Mouse (Mus musculus): Measurements from ENCODE around the gene Gm13287. TPM values are rescaled to one million over a fixed set of nuclear protein-coding genes. Genes with fewer than 3 reads are reported as not detected.
"Not testable (repeated sequence)": the region's sequence is repeated elsewhere in the genome, so short reads cannot be mapped to it uniquely, and the experiment has no call there.

The Gm13287 gene
- polyA plus RNA-seq, 1 experiment from 2014 or later: not detected

DNA sequence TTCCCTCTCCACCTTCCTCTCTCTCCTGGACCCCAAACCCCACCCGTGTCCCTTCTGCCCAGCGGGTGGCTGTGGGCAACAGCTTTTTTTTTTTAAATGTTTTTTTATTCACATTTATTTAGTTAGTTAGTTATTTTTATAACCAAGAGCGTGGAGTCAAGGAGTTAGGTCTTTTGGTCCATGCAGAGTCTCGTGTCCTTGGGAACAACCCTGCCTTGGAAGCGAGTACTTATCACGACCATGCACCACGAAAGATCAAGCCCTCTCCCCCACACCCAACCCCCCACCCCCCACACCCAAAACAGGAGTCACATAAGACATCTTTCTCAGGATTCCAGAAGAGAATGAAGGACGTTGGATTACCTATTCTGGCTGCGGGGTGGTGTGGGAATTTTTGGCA lies 40.7 kb upstream of the Gm13287 start:
- H3K9ac ChIP-seq (ENCODE audit: low read depth, low read length); H3K27me3 ChIP-seq (ENCODE audit: control insufficient read depth, insufficient read depth, low read depth, low read length); H3K4me3 ChIP-seq (ENCODE audit: low read depth, low read length); H3K4me1 ChIP-seq (ENCODE audit: control insufficient read depth, low read depth, low read length); H3K27ac ChIP-seq (ENCODE audit: low read length); H3K36me3 ChIP-seq (ENCODE audit: control insufficient read depth, insufficient read depth); H3K9me3 ChIP-seq (replicated peaks; ENCODE audit: control insufficient read depth, low read length); ATAC-seq (ENCODE audit: low read depth): not testable (repeated sequence)
- WGBS (ENCODE audit: insufficient replicate concordance): 40% methylated on average over 8 of the region's 9 CpGs
- peak overlapping the region; percentile 42; the same call in 1 of the 2 replicates for H3K4me2 ChIP-seq (ENCODE audit: low read depth, low read length)

DNA sequence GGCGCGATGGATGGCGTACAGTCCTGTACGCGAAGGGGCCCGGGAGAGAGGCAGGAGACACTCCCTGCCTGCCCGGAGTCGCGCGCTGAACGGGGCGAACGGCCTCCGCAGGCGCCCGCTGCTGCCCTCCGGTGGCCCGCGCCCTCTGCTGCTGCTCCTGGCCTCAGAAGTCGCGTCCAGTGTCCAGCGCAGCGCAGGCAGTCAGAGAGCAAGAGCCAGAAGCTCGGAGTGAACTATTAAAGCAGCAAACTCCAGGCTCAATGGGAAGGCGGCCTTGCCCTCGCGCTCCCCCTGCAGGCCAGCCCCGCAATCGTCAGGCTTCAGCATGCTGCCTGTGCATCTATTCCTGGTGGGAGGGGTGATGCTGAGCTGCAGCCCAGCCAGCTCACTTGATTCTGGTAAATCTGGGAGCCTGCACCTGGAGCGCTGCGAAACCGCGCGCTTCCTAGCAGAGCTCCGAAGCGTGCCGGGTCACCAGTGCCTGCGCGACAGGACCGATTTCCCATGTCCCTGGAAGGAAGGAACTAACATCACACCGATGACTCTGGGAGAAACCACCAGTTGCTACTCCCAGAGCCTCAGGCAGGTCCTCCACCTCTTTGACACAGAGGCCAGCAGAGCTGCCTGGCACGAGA lies 39.6 kb upstream of the Gm13287 start:
- WGBS (ENCODE audit: insufficient replicate concordance): 3% methylated on average over 27 of the region's 42 CpGs
- H3K4me1 ChIP-seq (ENCODE audit: control insufficient read depth, low read depth, low read length): not testable (repeated sequence)

GRCm38 (mm10) chr4:88773534-88773933 lies 29.5 kb upstream of the Gm13287 start, which contains the start of gene Gm13290:
Gene Gm13290 (plus strand): TSS chr4:88773834.
- H3K4me2 ChIP-seq (ENCODE audit: low read depth, low read length); H3K9me3 ChIP-seq (replicated peaks; ENCODE audit: control insufficient read depth, low read length); H3K4me3 ChIP-seq (ENCODE audit: low read depth, low read length); H3K9ac ChIP-seq (ENCODE audit: low read depth, low read length); H3K4me1 ChIP-seq (ENCODE audit: control insufficient read depth, low read depth, low read length); ATAC-seq (ENCODE audit: low read depth); H3K27me3 ChIP-seq (ENCODE audit: control insufficient read depth, insufficient read depth, low read depth, low read length); H3K36me3 ChIP-seq (ENCODE audit: control insufficient read depth, insufficient read depth); H3K27ac ChIP-seq (ENCODE audit: low read length): not testable (repeated sequence)
- no CpG with 5 or more reads among the region's 32 CpGs for WGBS (ENCODE audit: insufficient replicate concordance)

More for the DNA sequence above, 39.6 kb upstream of the Gm13287 start:
- H3K27ac ChIP-seq (ENCODE audit: low read length); H3K36me3 ChIP-seq (ENCODE audit: control insufficient read depth, insufficient read depth); H3K9me3 ChIP-seq (replicated peaks; ENCODE audit: control insufficient read depth, low read length); H3K9ac ChIP-seq (ENCODE audit: low read depth, low read length); H3K27me3 ChIP-seq (ENCODE audit: control insufficient read depth, insufficient read depth, low read depth, low read length); ATAC-seq (ENCODE audit: low read depth): not testable (repeated sequence)
- Histone ChIP-seq H3K4me2 (ENCODE audit: low read depth, low read length) (peak overlapping the region; percentile 52), H3K4me3 (ENCODE audit: low read depth, low read length) (peak overlapping the region; percentile 45; the same call in 1 of the 2 replicates)

DNA sequence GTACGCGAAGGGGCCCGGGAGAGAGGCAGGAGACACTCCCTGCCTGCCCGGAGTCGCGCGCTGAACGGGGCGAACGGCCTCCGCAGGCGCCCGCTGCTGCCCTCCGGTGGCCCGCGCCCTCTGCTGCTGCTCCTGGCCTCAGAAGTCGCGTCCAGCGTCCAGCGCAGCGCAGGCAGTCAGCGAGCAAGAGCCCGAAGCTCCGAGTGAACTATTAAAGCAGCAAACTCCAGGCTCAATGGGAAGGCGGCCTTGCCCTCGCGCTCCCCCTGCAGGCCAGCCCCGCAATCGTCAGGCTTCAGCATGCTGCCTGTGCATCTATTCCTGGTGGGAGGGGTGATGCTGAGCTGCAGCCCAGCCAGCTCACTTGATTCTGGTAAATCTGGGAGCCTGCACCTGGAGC lies 26.4 kb upstream of the Gm13287 start, which contains the start of gene Gm13289:
TSS of gene Gm13289 (plus strand) at position 301 of the 400 bp plus-strand sequence.
- not testable (repeated sequence) for H3K4me3 ChIP-seq (ENCODE audit: low read depth, low read length); H3K4me2 ChIP-seq (ENCODE audit: low read depth, low read length); H3K36me3 ChIP-seq (ENCODE audit: control insufficient read depth, insufficient read depth); H3K9ac ChIP-seq (ENCODE audit: low read depth, low read length); ATAC-seq (ENCODE audit: low read depth); H3K9me3 ChIP-seq (replicated peaks; ENCODE audit: control insufficient read depth, low read length); H3K27me3 ChIP-seq (ENCODE audit: control insufficient read depth, insufficient read depth, low read depth, low read length); H3K27ac ChIP-seq (ENCODE audit: low read length); H3K4me1 ChIP-seq (ENCODE audit: control insufficient read depth, low read depth, low read length)
- WGBS (ENCODE audit: insufficient replicate concordance): no CpG with 5 or more reads among the region's 29 CpGs

GRCm38 (mm10) chr4:88779550-88779949 lies 23.5 kb upstream of the Gm13287 start, which contains the start of gene Gm13272:
Gene Gm13272 (plus strand): TSS chr4:88779850.
- H3K4me3 ChIP-seq (ENCODE audit: low read depth, low read length); H3K4me2 ChIP-seq (ENCODE audit: low read depth, low read length); H3K36me3 ChIP-seq (ENCODE audit: control insufficient read depth, insufficient read depth); H3K27ac ChIP-seq (ENCODE audit: low read length); ATAC-seq (ENCODE audit: low read depth); H3K27me3 ChIP-seq (ENCODE audit: control insufficient read depth, insufficient read depth, low read depth, low read length); H3K9me3 ChIP-seq (replicated peaks; ENCODE audit: control insufficient read depth, low read length); H3K4me1 ChIP-seq (ENCODE audit: control insufficient read depth, low read depth, low read length); H3K9ac ChIP-seq (ENCODE audit: low read depth, low read length): not testable (repeated sequence)
- WGBS (ENCODE audit: insufficient replicate concordance): no CpG with 5 or more reads among the region's 29 CpGs

DNA sequence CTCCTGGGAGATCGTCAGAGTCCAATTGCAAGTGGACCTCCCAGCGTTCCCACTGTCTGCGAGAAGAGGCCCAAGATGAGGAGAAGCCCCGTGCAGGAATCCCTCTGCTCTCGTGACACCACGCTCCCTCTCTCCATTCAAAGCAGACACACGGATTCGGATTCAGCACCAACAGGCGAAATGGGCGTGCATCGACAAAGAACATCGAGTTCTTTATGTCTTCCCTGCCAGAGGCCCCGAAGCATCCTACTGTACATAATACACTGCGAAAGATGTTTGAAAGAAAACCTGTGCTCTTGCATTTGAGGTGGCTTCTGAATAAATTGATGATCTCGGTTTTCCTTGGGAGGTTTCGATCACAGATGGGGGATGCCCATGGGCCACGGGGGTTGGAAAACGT lies 22.7 kb upstream of the Gm13287 start:
- WGBS (ENCODE audit: insufficient replicate concordance): 50% methylated on average over 13 of the region's 18 CpGs
- H3K4me2 ChIP-seq (ENCODE audit: low read depth, low read length); H3K27me3 ChIP-seq (ENCODE audit: control insufficient read depth, insufficient read depth, low read depth, low read length); H3K27ac ChIP-seq (ENCODE audit: low read length); H3K9ac ChIP-seq (ENCODE audit: low read depth, low read length); H3K9me3 ChIP-seq (replicated peaks; ENCODE audit: control insufficient read depth, low read length); ATAC-seq (ENCODE audit: low read depth); H3K36me3 ChIP-seq (ENCODE audit: control insufficient read depth, insufficient read depth); H3K4me1 ChIP-seq (ENCODE audit: control insufficient read depth, low read depth, low read length); H3K4me3 ChIP-seq (ENCODE audit: low read depth, low read length): not testable (repeated sequence)

- H3K4me1 ChIP-seq (ENCODE audit: control insufficient read depth, low read depth, low read length); H3K9me3 ChIP-seq (replicated peaks; ENCODE audit: control insufficient read depth, low read length); H3K9ac ChIP-seq (ENCODE audit: low read depth, low read length); H3K36me3 ChIP-seq (ENCODE audit: control insufficient read depth, insufficient read depth); ATAC-seq (ENCODE audit: low read depth); H3K4me3 ChIP-seq (ENCODE audit: low read depth, low read length); H3K27me3 ChIP-seq (ENCODE audit: control insufficient read depth, insufficient read depth, low read depth, low read length); H3K27ac ChIP-seq (ENCODE audit: low read length): not testable (repeated sequence)
- 8% methylated on average over 4 of the region's 7 CpGs for WGBS (ENCODE audit: insufficient replicate concordance)
- H3K4me2 ChIP-seq (ENCODE audit: low read depth, low read length): peak within 1 kb of the TSS; percentile 41; the same call in 1 of the 2 replicates
Measured at GRCm38 (mm10) chr4:88781831-88782230, 21.2 kb upstream of the Gm13287 start, which contains the start of gene Ifnz. Gene Ifnz (plus strand): TSS chr4:88782131.

GRCm38 (mm10) chr4:88782335-88782734 lies 20.7 kb upstream of the Gm13287 start:
- H3K9me3 ChIP-seq (replicated peaks; ENCODE audit: control insufficient read depth, low read length); H3K4me3 ChIP-seq (ENCODE audit: low read depth, low read length); ATAC-seq (ENCODE audit: low read depth); H3K27ac ChIP-seq (ENCODE audit: low read length); H3K4me1 ChIP-seq (ENCODE audit: control insufficient read depth, low read depth, low read length); H3K9ac ChIP-seq (ENCODE audit: low read depth, low read length); H3K36me3 ChIP-seq (ENCODE audit: control insufficient read depth, insufficient read depth); H3K27me3 ChIP-seq (ENCODE audit: control insufficient read depth, insufficient read depth, low read depth, low read length): not testable (repeated sequence)
- 0% methylated on average over 9 of the region's 31 CpGs for WGBS (ENCODE audit: insufficient replicate concordance)
- peak overlapping the region; percentile 41; the same call in 1 of the 2 replicates for H3K4me2 ChIP-seq (ENCODE audit: low read depth, low read length)

DNA sequence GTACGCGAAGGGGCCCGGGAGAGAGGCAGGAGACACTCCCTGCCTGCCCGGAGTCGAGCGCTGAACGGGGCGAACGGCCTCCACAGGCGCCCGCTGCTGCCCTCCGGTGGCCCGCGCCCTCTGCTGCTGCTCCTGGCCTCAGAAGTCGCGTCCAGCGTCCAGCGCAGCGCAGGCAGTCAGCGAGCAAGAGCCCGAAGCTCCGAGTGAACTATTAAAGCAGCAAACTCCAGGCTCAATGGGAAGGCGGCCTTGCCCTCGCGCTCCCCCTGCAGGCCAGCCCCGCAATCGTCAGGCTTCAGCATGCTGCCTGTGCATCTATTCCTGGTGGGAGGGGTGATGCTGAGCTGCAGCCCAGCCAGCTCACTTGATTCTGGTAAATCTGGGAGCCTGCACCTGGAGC lies 17.6 kb upstream of the Gm13287 start, which contains the start of gene Gm13276:
TSS of gene Gm13276 (plus strand) at position 301 of the 400 bp plus-strand sequence.
- ATAC-seq (ENCODE audit: low read depth); H3K4me1 ChIP-seq (ENCODE audit: control insufficient read depth, low read depth, low read length); H3K36me3 ChIP-seq (ENCODE audit: control insufficient read depth, insufficient read depth); H3K27ac ChIP-seq (ENCODE audit: low read length); H3K4me3 ChIP-seq (ENCODE audit: low read depth, low read length); H3K9ac ChIP-seq (ENCODE audit: low read depth, low read length); H3K9me3 ChIP-seq (replicated peaks; ENCODE audit: control insufficient read depth, low read length); H3K27me3 ChIP-seq (ENCODE audit: control insufficient read depth, insufficient read depth, low read depth, low read length); H3K4me2 ChIP-seq (ENCODE audit: low read depth, low read length): not testable (repeated sequence)
- no CpG with 5 or more reads among the region's 27 CpGs for WGBS (ENCODE audit: insufficient replicate concordance)

Measured in liver, embryonic 16.5 days (tissue).